Mouse (Mus musculus) kidney, postnatal 0 days (tissue): ENCODE data around the gene Fbll1. TPM values are rescaled to one million over a fixed set of nuclear protein-coding genes. Genes with fewer than 3 reads are reported as not detected.

ENCODE experiments used
- ATAC-seq: fragments of 200-750 bp; cut with Nextera tagmentation; replicated peaks from 2 replicates; pipeline ENCODE4 v1.8.0; 2017; ENCODE audit warnings: low read depth, moderate number of reproducible peaks, moderate TSS enrichment, moderate library complexity; ENCODE audit not compliant: low FRiP score
- DNase-seq: peaks from one replicate; pipeline ENCODE4 v3.0.0-alpha.2; 2016; ENCODE audit warnings: low spot score
- H3K27ac ChIP-seq: fragments of 300-500 bp; sonication (generic); 2 replicates; pipeline ENCODE4 v1.5.1; 2014; ENCODE audit warnings: mild to moderate bottlenecking
- H3K27me3 ChIP-seq: fragments of 300-500 bp; sonication (generic); 2 replicates; pipeline ENCODE4 v1.6.1; 2014; ENCODE audit warnings: low read length, mixed read lengths; ENCODE audit not compliant: insufficient read depth
- H3K36me3 ChIP-seq: fragments of 300-500 bp; sonication (generic); 2 replicates; pipeline ENCODE4 v1.6.1; 2014; ENCODE audit warnings: low read length, mixed read lengths; ENCODE audit not compliant: insufficient read depth
- H3K4me1 ChIP-seq: fragments of 300-500 bp; sonication (generic); replicated peaks from 2 replicates; pipeline ENCODE4 v1.6.1; 2014; ENCODE audit warnings: antibody characterized with exemption, low read length, mixed read lengths; ENCODE audit not compliant: insufficient read depth
- H3K4me2 ChIP-seq: fragments of 300-500 bp; sonication (generic); 2 replicates; pipeline ENCODE4 v1.6.1; 2014; ENCODE audit warnings: mild to moderate bottlenecking, low read length, moderate library complexity, mixed read lengths
- H3K4me3 ChIP-seq: fragments of 300-500 bp; sonication (generic); replicated peaks from 2 replicates; pipeline ENCODE4 v1.5.1; 2014; ENCODE audit warnings: low read depth, low read length
- H3K9ac ChIP-seq: fragments of 300-500 bp; sonication (generic); 2 replicates; pipeline ENCODE4 v1.6.1; 2014; ENCODE audit warnings: low read depth, low read length
- H3K9me3 ChIP-seq: fragments of 300-500 bp; sonication (generic); replicated peaks from 2 replicates; pipeline ENCODE4 v1.6.1; 2016; ENCODE audit warnings: low read length, inconsistent platforms, mixed read lengths
- CTCF ChIP-seq: IDR thresholded peaks from 2 replicates; pipeline ENCODE4 v1.5.1; 2016; ENCODE audit warnings: antibody characterized with exemption, low read depth, mild to moderate bottlenecking, moderate library complexity
- WGBS: fragments of 180-500 bp; shearing (Covaris S2); extraction: QIAGEN DNeasy Blood & Tissue Kit; methylation state at CpG from one replicate; pipeline ENCODE4 v1.1.7; 2014; 5-methylcytosine and 5-hydroxymethylcytosine counted together
- polyA plus RNA-seq: library from polyadenylated mRNA; unstranded; fragments of >200 nt; fragmentation: Nextera tagmentation; extraction: Ambion mirVana; gene quantifications from 2 replicates; pipeline ENCODE4 v1.2.1, GENCODE M21; 2015

The Fbll1 gene
- polyA plus RNA-seq, 1 experiment from 2014 or later = not detected

DNA sequence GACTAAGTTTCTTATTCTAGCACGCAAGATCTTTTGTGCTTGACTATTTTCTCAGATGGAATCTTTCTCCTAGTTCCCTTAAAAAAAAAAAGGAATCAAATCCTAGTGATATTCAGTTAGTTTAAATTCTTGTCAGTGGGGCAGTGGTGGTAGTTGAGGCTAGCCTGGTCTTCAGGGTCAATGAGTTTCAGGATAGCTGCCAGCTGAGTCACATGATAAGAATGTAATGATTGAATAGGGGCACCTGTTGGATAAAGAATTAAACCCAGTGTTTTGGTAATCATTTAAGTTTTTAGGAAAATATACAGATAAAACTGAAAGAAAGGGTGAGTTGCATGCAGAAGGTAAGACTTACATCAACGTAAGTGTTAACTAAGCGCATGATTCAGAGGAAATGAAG is 23.1 kb downstream of the Fbll1 start:
- 95% methylated on average over 3 of the region's 3 CpGs for WGBS
- H3K9me3 ChIP-seq = no peaks in the 10 kb centered on the region

DNA sequence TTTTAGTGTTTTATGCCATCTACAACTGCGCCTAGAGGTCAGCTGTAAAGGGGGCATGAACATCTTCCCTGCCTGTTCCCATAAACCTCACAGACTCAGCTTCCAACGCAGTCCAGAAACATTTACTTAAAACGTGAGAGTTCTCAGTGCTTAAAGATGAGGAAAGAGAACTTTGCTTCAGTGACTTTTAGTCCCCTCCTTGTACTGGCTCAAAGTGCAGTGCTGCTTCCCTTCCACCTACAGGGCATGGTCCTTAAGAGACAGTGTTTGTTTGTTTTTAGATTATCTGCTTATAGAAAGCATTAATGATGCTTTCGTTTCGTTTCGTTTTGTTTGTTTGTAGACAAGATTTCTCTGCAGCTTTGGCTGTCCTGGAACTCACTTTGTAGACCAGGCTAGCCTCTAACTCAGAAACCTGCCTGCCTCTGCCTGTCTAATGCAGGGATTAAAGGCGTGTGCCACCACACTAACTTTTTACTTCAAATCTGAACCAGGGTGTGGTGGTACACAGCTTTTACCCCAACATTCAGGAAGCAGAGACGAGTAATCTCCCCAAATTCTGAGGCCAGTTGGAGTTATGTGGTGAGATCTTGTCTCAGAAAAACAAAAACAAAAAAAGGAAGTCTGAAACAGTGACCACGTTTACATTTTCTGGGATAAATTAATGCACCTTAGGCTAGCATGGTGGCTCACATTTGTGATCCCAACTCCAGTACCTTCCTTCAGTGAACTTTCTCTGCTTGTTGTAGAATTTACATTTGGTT is 27.8 kb downstream of the Fbll1 start:
- peaks cover 8% of the 10 kb centered on the region; the same call in 1 of the 2 replicates for H3K4me1 ChIP-seq
- 52% methylated on average over 9 of the region's 9 CpGs for WGBS
- H3K4me2 ChIP-seq = peak overlapping the region; percentile 86
- ATAC-seq (no peak), DNase-seq (peak; percentile 27)
- H3K27ac ChIP-seq = peak overlapping the region; percentile 95
- TF ChIP-seq CTCF = no peak
- peak overlapping the region; percentile 88 for H3K4me3 ChIP-seq
- peak overlapping the region; percentile 94 for H3K9ac ChIP-seq
- H3K36me3 ChIP-seq = no peaks in the 10 kb centered on the region
- no peaks in the 10 kb centered on the region for H3K9me3 ChIP-seq
- H3K27me3 ChIP-seq = no peaks in the 10 kb centered on the region

More for the DNA sequence above, 23.1 kb downstream of the Fbll1 start:
- peaks cover 29% of the 10 kb centered on the region for H3K36me3 ChIP-seq
- DNase-seq (no peak), ATAC-seq (no peak)
- no peaks in the 10 kb centered on the region for H3K27me3 ChIP-seq
- H3K4me2 ChIP-seq = no peak overlapping the region
- no peak overlapping the region for H3K9ac ChIP-seq
- H3K4me1 ChIP-seq = peaks cover 5% of the 10 kb centered on the region; the same call in 1 of the 2 replicates
- no peak for TF ChIP-seq CTCF
- no peak overlapping the region for H3K27ac ChIP-seq
- H3K4me3 ChIP-seq = no peak overlapping the region

DNA sequence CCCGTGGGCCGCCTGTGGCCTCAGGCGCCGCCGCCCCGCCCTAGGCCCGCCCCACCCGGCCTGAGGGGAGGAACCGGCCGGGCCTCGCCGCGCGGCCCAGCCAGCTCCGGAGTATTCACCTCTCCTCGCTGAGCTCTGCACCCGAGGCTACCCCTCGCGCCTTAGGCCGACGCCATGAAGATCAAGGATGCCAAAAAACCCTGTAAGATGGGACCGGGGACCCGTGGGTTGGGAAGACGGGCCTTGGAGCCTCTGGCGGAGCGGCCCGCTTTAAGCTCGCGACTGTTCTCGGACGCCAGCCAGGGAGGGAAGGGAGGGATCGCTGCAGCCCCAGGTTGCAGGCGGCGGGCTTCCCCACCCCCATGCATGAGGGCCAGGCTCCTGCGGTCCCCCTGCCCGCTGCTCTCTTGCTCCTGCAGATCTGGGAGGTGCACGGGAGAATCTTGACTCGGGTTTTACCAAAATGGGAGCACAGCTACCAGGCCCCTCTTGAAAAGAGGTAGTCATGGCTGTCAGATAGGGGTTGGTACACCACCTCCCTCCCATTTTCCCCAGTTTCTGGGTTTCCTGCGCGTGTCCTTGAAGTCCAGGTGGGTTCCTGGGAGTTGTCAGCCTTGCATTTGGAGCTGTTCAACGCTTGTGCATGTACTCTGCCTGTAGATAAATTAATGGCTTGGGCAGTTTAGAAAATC is 28.8 kb downstream of the Fbll1 start:
- WGBS = under 1% methylated on average over 37 of the region's 41 CpGs
- no peaks in the 10 kb centered on the region for H3K36me3 ChIP-seq
- H3K4me3 ChIP-seq = peak overlapping the region; percentile 88
- H3K4me2 ChIP-seq = peak overlapping the region; percentile 86
- peak; percentile 74 for DNase-seq
- ATAC-seq = peak; percentile 92
- H3K9ac ChIP-seq = peak overlapping the region; percentile 94
- H3K27me3 ChIP-seq = no peaks in the 10 kb centered on the region
- H3K9me3 ChIP-seq = no peaks in the 10 kb centered on the region
- H3K4me1 ChIP-seq = peaks cover 8% of the 10 kb centered on the region; the same call in 1 of the 2 replicates
- no peak for TF ChIP-seq CTCF
- peak overlapping the region; percentile 95 for H3K27ac ChIP-seq

DNA sequence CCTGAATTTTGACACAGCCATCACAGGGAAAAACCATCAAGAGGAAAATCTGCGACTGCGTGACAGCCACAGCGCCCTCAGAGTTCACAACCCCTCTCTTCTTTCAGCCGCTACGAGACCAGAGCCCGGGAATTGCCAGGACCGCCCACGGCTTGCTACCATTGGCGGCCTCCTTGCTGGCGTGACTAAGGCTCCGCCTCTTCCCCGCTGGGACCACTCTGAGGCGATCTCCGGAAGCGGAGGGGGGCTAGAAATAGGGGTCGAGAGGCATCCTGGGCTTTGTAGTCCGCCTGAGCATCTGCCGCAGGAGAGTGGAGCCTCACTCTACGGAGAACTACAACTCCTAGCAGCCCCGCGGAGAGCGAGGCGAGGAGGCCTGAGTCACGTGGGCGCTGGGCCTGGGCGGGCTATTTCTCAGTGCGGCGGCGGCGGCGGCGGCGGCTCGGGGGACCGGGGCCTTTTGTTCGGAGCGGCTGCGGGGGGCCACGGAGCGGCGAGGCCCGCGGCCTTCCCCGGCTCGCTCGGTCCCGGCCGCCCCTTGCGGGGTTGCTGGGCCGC is 29.4 kb downstream of the Fbll1 start, which contains the start of gene Pank3:
TSS of gene Pank3 (plus strand) at position 297 of the 558 bp plus-strand sequence.
- WGBS = under 1% methylated on average over 45 of the region's 50 CpGs
- H3K27ac ChIP-seq = peak within 1 kb of the TSS; percentile 95

DNA sequence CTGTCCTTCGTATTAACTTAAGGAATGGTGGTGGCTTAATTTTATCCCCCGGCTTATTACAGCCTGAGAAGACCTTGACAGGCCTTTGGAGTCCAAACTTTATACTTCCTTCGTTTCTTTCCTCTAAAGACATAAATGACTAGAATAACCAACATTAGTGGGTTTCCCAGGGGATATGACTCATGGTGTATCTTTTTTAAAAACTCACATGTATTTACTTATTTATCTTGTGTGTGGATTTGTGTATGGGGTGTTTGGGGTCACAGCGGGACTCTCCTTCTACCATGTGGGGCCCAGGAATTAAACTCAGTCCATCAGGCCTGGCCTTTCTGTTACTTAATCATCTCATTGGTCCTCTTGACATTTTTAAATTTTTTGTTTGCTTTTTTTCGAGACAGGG is 31.8 kb downstream of the Fbll1 start:
- Histone ChIP-seq H3K27me3 (no peaks in the 10 kb centered on the region), H3K9me3 (no peaks in the 10 kb centered on the region), H3K36me3 (no peaks in the 10 kb centered on the region), H3K4me3 (no peak overlapping the region), H3K4me1 (peaks cover 8% of the 10 kb centered on the region; the same call in 1 of the 2 replicates), H3K27ac (no peak overlapping the region), H3K9ac (no peak overlapping the region), H3K4me2 (no peak overlapping the region)
- TF ChIP-seq CTCF = no peak
- no peak for DNase-seq
- ATAC-seq = no peak
- 74% methylated on average over 5 of the region's 5 CpGs for WGBS

More for the DNA sequence above, 29.4 kb downstream of the Fbll1 start, which contains the start of gene Pank3:
- H3K4me3 ChIP-seq = peak within 1 kb of the TSS; percentile 88
- no peaks in the 10 kb centered on the region for H3K27me3 ChIP-seq
- peaks cover 8% of the 10 kb centered on the region; the same call in 1 of the 2 replicates for H3K4me1 ChIP-seq
- ATAC-seq (peak; percentile 99), DNase-seq (peak; percentile 99)
- H3K9ac ChIP-seq = peak within 1 kb of the TSS; percentile 94
- H3K36me3 ChIP-seq = no peaks in the 10 kb centered on the region
- H3K4me2 ChIP-seq = peak within 1 kb of the TSS; percentile 86
- H3K9me3 ChIP-seq = no peaks in the 10 kb centered on the region
- TF ChIP-seq CTCF = no peak

DNA sequence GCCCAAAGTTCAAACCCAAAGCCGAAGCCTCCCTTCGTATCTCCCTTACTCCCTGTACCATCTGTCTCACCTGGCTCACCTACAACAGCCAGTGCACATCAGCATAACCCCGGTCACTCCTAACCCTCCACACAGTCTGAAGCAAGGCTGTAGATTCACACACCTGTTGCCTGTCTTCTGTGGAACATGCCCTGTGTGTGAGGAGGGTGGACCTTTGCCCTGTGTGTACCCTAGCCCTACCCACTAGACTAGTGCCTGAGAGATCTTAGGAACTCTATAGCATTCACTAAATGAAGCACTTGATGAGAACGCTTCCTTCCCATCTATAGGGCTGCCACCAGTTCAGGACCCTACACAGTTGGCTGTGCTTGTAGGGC is 38.1 kb downstream of the Fbll1 start:
- H3K4me3 ChIP-seq = no peak overlapping the region
- no peak overlapping the region for H3K27ac ChIP-seq
- H3K9me3 ChIP-seq = no peaks in the 10 kb centered on the region
- no peaks in the 10 kb centered on the region for H3K36me3 ChIP-seq
- H3K4me1 ChIP-seq = no peaks in the 10 kb centered on the region
- no peaks in the 10 kb centered on the region for H3K27me3 ChIP-seq
- no peak for TF ChIP-seq CTCF
- H3K4me2 ChIP-seq = no peak overlapping the region
- 96% methylated on average over 4 of the region's 4 CpGs for WGBS
- no peak for ATAC-seq
- no peak overlapping the region for H3K9ac ChIP-seq
- no peak for DNase-seq
